ENCODE assay signal across 10 mouse cellular contexts in the genomic region with DNA sequence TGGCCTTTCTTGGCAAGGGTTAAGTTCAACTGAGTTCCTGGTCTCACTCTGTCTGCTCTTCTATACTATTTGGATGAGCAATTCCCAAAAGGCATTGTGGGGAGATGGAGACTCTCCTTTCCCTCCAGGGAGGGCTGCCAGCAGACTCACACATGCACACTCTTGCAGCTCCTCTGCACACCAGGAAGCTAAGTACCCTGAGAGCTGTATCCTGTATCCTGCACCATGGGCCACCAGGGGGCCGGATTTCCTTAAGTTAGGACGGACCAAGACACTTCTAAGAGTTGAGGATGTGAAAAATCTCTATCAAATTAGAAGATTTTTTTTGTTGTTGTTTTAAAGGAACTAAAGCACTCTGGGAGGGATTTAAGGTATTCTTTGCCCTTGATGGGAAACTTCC.
DNase-seq lines count a peak whose midpoint lies in the region; ATAC-seq lines count a peak whose summit lies in the region.
"Had no signal": no experiment of that assay in that cellular context is flagged by ENCODE, and none has a peak within 500 bp of the region (broad histone marks: within the 10 kb centered on the region; RNA-seq: fewer than 3 reads in every experiment).

No protein-coding gene starts in this region.

- 35% methylated on average over 2 of the region's 2 CpGs for WGBS in hindbrain, embryonic 13.5 days
- 47% methylated on average over 2 of the region's 2 CpGs for whole genome bisulfite sequencing in midbrain, embryonic 11.5 days

- no peak overlapping the region for H3K4me2 ChIP-seq in hindbrain, embryonic 13.5 days
- no peak overlapping the region for H3K4me2 ChIP-seq in midbrain, embryonic 11.5 days

- H3K27ac ChIP-seq in hindbrain, embryonic 13.5 days, result 0 out of 2 replicates have a peak overlapping the region, but pooled peaks have one; percentile 60
- H3K27ac ChIP-seq in midbrain, embryonic 11.5 days (ENCODE audit: low read depth, low read length), result no peak overlapping the region

- ATAC-seq in common myeloid progenitor, adult 5-6 weeks (replicated peaks; ENCODE audit: low read depth, poor library complexity, severe bottlenecking), result peak; percentile 58; the same call in 1 of the 2 replicates
- ATAC-seq in hindbrain, embryonic 13.5 days (ENCODE audit: low FRiP score), result no peak
- no peak for ATAC-seq in midbrain, embryonic 11.5 days (ENCODE audit: low FRiP score)

- no peaks in the 10 kb centered on the region for H3K36me3 ChIP-seq in hindbrain, embryonic 13.5 days
- H3K36me3 ChIP-seq in midbrain, embryonic 11.5 days (ENCODE audit: control insufficient read depth, insufficient read depth, low read length), result no peaks in the 10 kb centered on the region

- H3K9ac ChIP-seq in hindbrain, embryonic 13.5 days, result no peak overlapping the region
- H3K9ac ChIP-seq in midbrain, embryonic 11.5 days (ENCODE audit: low read length), result no peak overlapping the region

- DNase-seq in ovary, postnatal 36 days (ENCODE audit: low spot score), result peak; percentile 29
- DNase-seq in ovary, adult 18-20 months (ENCODE audit: low spot score), result no peak
- peak; percentile 38 for DNase-seq in lung, postnatal 36 days
- DNase-seq in thymus, postnatal 36 days, result no peak
- no peak for DNase-seq in midbrain, embryonic 11.5 days (ENCODE audit: low spot score, missing footprints)
- DNase-seq in left cerebral cortex, adult 11 months (ENCODE audit: low spot score), result no peak
- DNase-seq: cerebellum, adult 18-20 months; right cerebral cortex, postnatal 25 days had no signal

- H3K9me3 ChIP-seq in hindbrain, embryonic 13.5 days, result no peaks in the 10 kb centered on the region
- H3K9me3 ChIP-seq in midbrain, embryonic 11.5 days (ENCODE audit: control insufficient read depth, low read length), result no peaks in the 10 kb centered on the region

- no peak overlapping the region for H3K4me3 ChIP-seq in hindbrain, embryonic 13.5 days
- H3K4me3 ChIP-seq in midbrain, embryonic 11.5 days (ENCODE audit: low read depth, low read length), result no peak overlapping the region

- H3K4me1 ChIP-seq in hindbrain, embryonic 13.5 days (replicated peaks), result peaks cover 44% of the 10 kb centered on the region
- no peaks in the 10 kb centered on the region for H3K4me1 ChIP-seq in midbrain, embryonic 11.5 days (ENCODE audit: control insufficient read depth, insufficient read depth, low read length)

- no peaks in the 10 kb centered on the region for H3K27me3 ChIP-seq in hindbrain, embryonic 13.5 days
- H3K27me3 ChIP-seq in midbrain, embryonic 11.5 days (ENCODE audit: control insufficient read depth, insufficient read depth, low read length), result no peaks in the 10 kb centered on the region

Comparison
In these comparisons a context has a peak if more than half of its experiments do, and no peak if none do; other contexts are left out.
1. DNase-seq: peak in ovary, postnatal 36 days (single experiment) and lung, postnatal 36 days (single experiment); none in ovary, adult 18-20 months (single experiment), thymus, postnatal 36 days (0 of 2), midbrain, embryonic 11.5 days (single experiment) and left cerebral cortex, adult 11 months (single experiment).